Mouse (Mus musculus): ENCODE measurements around the gene Pdlim4.

- TF ChIP-seq CTCF (IDR thresholded peaks at IDR 0.05; ENCODE audit: low read depth, low read length) (no peak), POLR2A (IDR thresholded peaks at IDR 0.05; ENCODE audit: borderline replicate concordance, low read depth, low read length) (no peak)
Measured at GRCm38 (mm10) chr11:54091726-54092125, 22.9 kb upstream of the Pdlim4 start.

Data from bone marrow macrophage, adult 2 months (primary cell).